Mouse (Mus musculus): ENCODE measurements around the gene Pip4k2a. TPM values are rescaled to one million over a fixed set of nuclear protein-coding genes. Genes with fewer than 3 reads are reported as not detected.

Gene Pip4k2a
- polyA plus RNA-seq, 1 experiment = 7.1 TPM

DNA sequence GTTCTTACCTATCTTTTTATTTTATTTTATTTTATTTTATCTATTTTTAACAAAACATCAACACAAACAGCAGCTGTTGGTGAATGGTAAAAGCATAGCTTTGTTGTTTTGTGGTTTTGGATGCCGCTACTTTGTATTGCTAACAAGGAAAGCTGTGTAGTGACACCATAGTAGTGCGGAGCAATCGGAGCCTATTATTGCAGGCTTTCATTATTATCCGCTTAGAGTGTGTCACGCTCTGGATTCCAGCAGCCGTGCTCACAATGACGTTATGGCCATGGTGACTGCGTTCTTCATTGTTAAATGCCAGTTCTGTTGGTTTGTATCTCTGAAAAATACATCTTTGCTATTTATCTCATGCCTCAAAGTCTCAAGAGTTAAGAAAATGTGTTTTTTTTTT lies 200.2 kb downstream of the Pip4k2a start:
- 92% methylated on average over 8 of the region's 8 CpGs for WGBS
- H3K27me3 ChIP-seq (replicated peaks; ENCODE audit: control insufficient read depth, insufficient read depth, low read length) = peaks cover 7% of the 10 kb centered on the region

DNA sequence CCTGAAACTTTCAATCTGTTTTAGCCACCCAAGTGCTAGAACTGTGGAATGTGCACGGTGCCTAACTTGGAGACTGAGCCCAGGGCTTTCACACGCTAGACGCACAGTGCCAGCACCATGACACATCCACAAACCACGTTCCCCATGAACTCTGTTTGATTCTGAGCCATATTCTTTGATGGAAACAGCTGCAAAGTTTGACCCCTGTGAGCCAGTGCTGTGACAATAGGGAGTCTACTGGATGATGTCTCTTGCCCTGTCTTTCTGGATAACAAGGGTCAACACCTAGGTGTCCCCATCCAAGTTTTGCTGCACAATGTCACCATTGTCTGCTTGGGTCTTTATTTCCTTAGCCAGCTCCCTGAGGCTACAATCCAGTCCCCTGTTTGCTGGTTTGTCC lies 203.7 kb downstream of the Pip4k2a start:
- H3K27me3 ChIP-seq (replicated peaks; ENCODE audit: control insufficient read depth, insufficient read depth, low read length) = no peaks in the 10 kb centered on the region
- WGBS = 84% methylated on average over 4 of the region's 4 CpGs
- no peak for DNase-seq
- no peak for TF ChIP-seq CTCF (conservative IDR thresholded peaks at IDR 0.05; ENCODE audit: insufficient read depth, insufficient read length, low read depth, low read length)
- no peak overlapping the region for H3K27ac ChIP-seq (ENCODE audit: insufficient read depth, low read depth, low read length)
- no peak overlapping the region for H3K4me3 ChIP-seq (ENCODE audit: insufficient read depth, low read depth, low read length)
- H3K4me1 ChIP-seq (ENCODE audit: control insufficient read depth, insufficient read depth, low read length) = no peaks in the 10 kb centered on the region
- no peaks in the 10 kb centered on the region for H3K36me3 ChIP-seq (ENCODE audit: control insufficient read depth, insufficient read depth, low read length)

More for the DNA sequence above, 200.2 kb downstream of the Pip4k2a start:
- H3K36me3 ChIP-seq (ENCODE audit: control insufficient read depth, insufficient read depth, low read length) = no peaks in the 10 kb centered on the region
- no peak overlapping the region for H3K4me3 ChIP-seq (ENCODE audit: insufficient read depth, low read depth, low read length)
- H3K4me1 ChIP-seq (ENCODE audit: control insufficient read depth, insufficient read depth, low read length) = peaks cover 3% of the 10 kb centered on the region; the same call in 1 of the 2 replicates
- no peak for DNase-seq
- no peak overlapping the region for H3K27ac ChIP-seq (ENCODE audit: insufficient read depth, low read depth, low read length)
- TF ChIP-seq CTCF (conservative IDR thresholded peaks at IDR 0.05; ENCODE audit: insufficient read depth, insufficient read length, low read depth, low read length) = no peak
- TF ChIP-seq POLR2A (IDR thresholded peaks at IDR 0.05; ENCODE audit: low read depth, low read length) = no peak

Other genes starting within 250 kb of the Pip4k2a start
- gene 4930426L09Rik, start 217 bp upstream of the Pip4k2a start, polyA plus RNA-seq (2012; rRNA removed) = 0.38 and 0.56 TPM in 2 replicates
- gene Armc3, start 201.2 kb upstream of the Pip4k2a start, polyA plus RNA-seq (2012; rRNA removed) = 0.08 and 0.10 TPM in 2 replicates